Mouse (Mus musculus) limb, embryonic 11.5 days (tissue): ENCODE data around the gene Tbcd. TPM values are rescaled to one million over a fixed set of nuclear protein-coding genes. Genes with fewer than 3 reads are reported as not detected.

Experiments used
- ATAC-seq: fragments of 200-750 bp; cut with Nextera tagmentation; 2 replicates; pipeline ENCODE4 v1.8.0; 2017; ENCODE audit warnings: low read depth; ENCODE audit not compliant: insufficient number of reproducible peaks, low FRiP score, low TSS enrichment
- DNase-seq: peaks from one replicate; pipeline ENCODE4 v3.0.0-alpha.2; 2015; ENCODE audit warnings: low spot score
- H3K27ac ChIP-seq: fragments of 300-500 bp; sonication (generic); replicated peaks from 2 replicates; pipeline ENCODE4 v1.5.1; 2014; ENCODE audit warnings: low read depth, mild to moderate bottlenecking, low read length
- H3K27me3 ChIP-seq: fragments of 300-500 bp; sonication (generic); 2 replicates; pipeline ENCODE4 v1.6.1; 2014; ENCODE audit warnings: mild to moderate bottlenecking, low read length, mixed read lengths; ENCODE audit not compliant: control insufficient read depth, insufficient read depth
- H3K36me3 ChIP-seq: fragments of 300-500 bp; sonication (generic); 2 replicates; pipeline ENCODE4 v1.6.1; 2014; ENCODE audit warnings: mild to moderate bottlenecking, low read length, moderate library complexity, mixed read lengths; ENCODE audit not compliant: control insufficient read depth, insufficient read depth
- H3K4me1 ChIP-seq: fragments of 300-500 bp; sonication (generic); 2 replicates; pipeline ENCODE4 v1.6.1; 2014; ENCODE audit warnings: low read length, mixed read lengths; ENCODE audit not compliant: control insufficient read depth, insufficient read depth
- H3K4me2 ChIP-seq: fragments of 300-500 bp; sonication (generic); 2 replicates; pipeline ENCODE4 v1.6.1; 2014; ENCODE audit warnings: low read depth, mild to moderate bottlenecking, moderate library complexity; ENCODE audit not compliant: severe bottlenecking
- H3K4me3 ChIP-seq: fragments of 300-500 bp; sonication (generic); 2 replicates; pipeline ENCODE4 v1.5.1; 2014; ENCODE audit warnings: low read depth, low read length
- H3K9ac ChIP-seq: fragments of 300-500 bp; sonication (generic); 2 replicates; pipeline ENCODE4 v1.6.1; 2014; ENCODE audit warnings: mild to moderate bottlenecking, low read length
- H3K9me3 ChIP-seq: fragments of 300-500 bp; sonication (generic); 2 replicates; pipeline ENCODE4 v1.6.1; 2016; ENCODE audit warnings: low read length; ENCODE audit not compliant: control insufficient read depth
- WGBS: fragments of 180-500 bp; shearing (Covaris S2); extraction: QIAGEN DNeasy Blood & Tissue Kit; methylation state at CpG from one replicate; pipeline ENCODE4 v1.1.7; 2014; 5-methylcytosine and 5-hydroxymethylcytosine counted together
- polyA plus RNA-seq: library from polyadenylated mRNA; unstranded; fragments of >200 nt; fragmentation: Nextera tagmentation; extraction: Ambion mirVana; gene quantifications from 2 replicates; pipeline ENCODE4 v1.2.1, GENCODE M21; 2014

Tbcd gene
- polyA plus RNA-seq, 1 experiment from 2014 or later = 35.4 TPM

GRCm38 (mm10) chr11:121549843-121550647 is 98.3 kb downstream of the Tbcd start:
- 71% methylated on average over 17 of the region's 17 CpGs for WGBS
- Histone ChIP-seq H3K27me3 (no peaks in the 10 kb centered on the region), H3K36me3 (no peaks in the 10 kb centered on the region), H3K9me3 (no peaks in the 10 kb centered on the region), H3K27ac (no peak overlapping the region), H3K9ac (no peak overlapping the region), H3K4me2 (no peak overlapping the region), H3K4me1 (no peaks in the 10 kb centered on the region), H3K4me3 (no peak overlapping the region)
- ATAC-seq (no peak), DNase-seq (no peak)

- Histone ChIP-seq H3K9me3 (no peaks in the 10 kb centered on the region), H3K4me3 (no peak overlapping the region), H3K36me3 (no peaks in the 10 kb centered on the region), H3K27me3 (no peaks in the 10 kb centered on the region), H3K9ac (no peak overlapping the region), H3K4me1 (no peaks in the 10 kb centered on the region), H3K4me2 (no peak overlapping the region), H3K27ac (no peak overlapping the region)
- 90% methylated on average over 5 of the region's 5 CpGs for WGBS
- no peak for DNase-seq
- ATAC-seq = no peak
These were observed 99.6 kb downstream of the Tbcd start for GRCm38 (mm10) chr11:121551206-121551799.

- WGBS = 90% methylated on average over 4 of the region's 4 CpGs
- DNase-seq = no peak
- H3K36me3 ChIP-seq = no peaks in the 10 kb centered on the region
- no peak overlapping the region for H3K4me2 ChIP-seq
- H3K4me1 ChIP-seq = no peaks in the 10 kb centered on the region
- H3K9ac ChIP-seq = no peak overlapping the region
- H3K9me3 ChIP-seq = no peaks in the 10 kb centered on the region
- no peak overlapping the region for H3K4me3 ChIP-seq
- H3K27me3 ChIP-seq = no peaks in the 10 kb centered on the region
- ATAC-seq = no peak
- no peak overlapping the region for H3K27ac ChIP-seq
These were observed 100.4 kb downstream of the Tbcd start for GRCm38 (mm10) chr11:121552167-121552566.

- ATAC-seq (no peak), DNase-seq (no peak)
- H3K9me3 ChIP-seq = no peaks in the 10 kb centered on the region
- WGBS = 90% methylated on average over 7 of the region's 7 CpGs
- no peaks in the 10 kb centered on the region for H3K4me1 ChIP-seq
- no peaks in the 10 kb centered on the region for H3K27me3 ChIP-seq
- H3K4me3 ChIP-seq = no peak overlapping the region
- H3K36me3 ChIP-seq = no peaks in the 10 kb centered on the region
- no peak overlapping the region for H3K27ac ChIP-seq
- no peak overlapping the region for H3K4me2 ChIP-seq
- H3K9ac ChIP-seq = no peak overlapping the region
These were observed 101.2 kb downstream of the Tbcd start for GRCm38 (mm10) chr11:121552846-121553457.

- H3K36me3 ChIP-seq = no peaks in the 10 kb centered on the region
- no peaks in the 10 kb centered on the region for H3K27me3 ChIP-seq
- no peak for ATAC-seq
- H3K4me1 ChIP-seq = no peaks in the 10 kb centered on the region
- H3K4me3 ChIP-seq = no peak overlapping the region
- no peak overlapping the region for H3K27ac ChIP-seq
- H3K4me2 ChIP-seq = no peak overlapping the region
- WGBS = 96% methylated on average over 3 of the region's 3 CpGs
- no peak for DNase-seq
- H3K9me3 ChIP-seq = no peaks in the 10 kb centered on the region
- no peak overlapping the region for H3K9ac ChIP-seq
These were observed 101.7 kb downstream of the Tbcd start for GRCm38 (mm10) chr11:121553458-121553857.

- Histone ChIP-seq H3K9ac (no peak overlapping the region), H3K27me3 (no peaks in the 10 kb centered on the region), H3K9me3 (no peaks in the 10 kb centered on the region), H3K4me3 (no peak overlapping the region), H3K36me3 (no peaks in the 10 kb centered on the region), H3K4me2 (no peak overlapping the region), H3K27ac (no peak overlapping the region), H3K4me1 (no peaks in the 10 kb centered on the region)
- WGBS = 91% methylated on average over 1 of the region's 1 CpGs
- ATAC-seq (no peak), DNase-seq (no peak)
These were observed 105.0 kb downstream of the Tbcd start for GRCm38 (mm10) chr11:121556727-121557126.

GRCm38 (mm10) chr11:121557946-121558345 is 106.2 kb downstream of the Tbcd start:
- no peaks in the 10 kb centered on the region for H3K4me1 ChIP-seq
- no peak overlapping the region for H3K27ac ChIP-seq
- no peak overlapping the region for H3K4me3 ChIP-seq
- no peaks in the 10 kb centered on the region for H3K27me3 ChIP-seq
- no peak overlapping the region for H3K4me2 ChIP-seq
- H3K9me3 ChIP-seq = no peaks in the 10 kb centered on the region
- H3K9ac ChIP-seq = no peak overlapping the region
- no peaks in the 10 kb centered on the region for H3K36me3 ChIP-seq
- DNase-seq (no peak), ATAC-seq (no peak)
- WGBS = 96% methylated on average over 1 of the region's 1 CpGs

GRCm38 (mm10) chr11:121558522-121558921 is 106.8 kb downstream of the Tbcd start:
- no peak overlapping the region for H3K27ac ChIP-seq
- WGBS = 87% methylated on average over 3 of the region's 3 CpGs
- ATAC-seq = no peak

More at GRCm38 (mm10) chr11:121558522-121558921, 106.8 kb downstream of the Tbcd start:
- H3K4me2 ChIP-seq = no peak overlapping the region
- no peak overlapping the region for H3K4me3 ChIP-seq
- H3K4me1 ChIP-seq = no peaks in the 10 kb centered on the region
- no peak overlapping the region for H3K9ac ChIP-seq
- H3K36me3 ChIP-seq = no peaks in the 10 kb centered on the region
- H3K9me3 ChIP-seq = no peaks in the 10 kb centered on the region
- DNase-seq = no peak
- H3K27me3 ChIP-seq = no peaks in the 10 kb centered on the region
